Mouse (Mus musculus) intestine, postnatal 0 days (tissue): ENCODE measurements around the gene Gna11. TPM values are rescaled to one million over a fixed set of nuclear protein-coding genes. Genes with fewer than 3 reads are reported as not detected.

Experiments
- ATAC-seq: fragments of 200-750 bp; cut with Nextera tagmentation; 2 replicates; pipeline ENCODE4 v1.8.0; 2017; ENCODE audit warnings: mild to moderate bottlenecking, moderate TSS enrichment, moderate library complexity
- H3K27ac ChIP-seq: fragments of 300-500 bp; sonication (generic); 2 replicates; pipeline ENCODE4 v1.5.1; 2014; ENCODE audit warnings: mild to moderate bottlenecking, low read depth, low read length, moderate library complexity
- H3K27me3 ChIP-seq: fragments of 300-500 bp; sonication (generic); replicated peaks from 2 replicates; pipeline ENCODE4 v1.6.1; 2014; ENCODE audit warnings: low read length, mixed read lengths; ENCODE audit not compliant: control insufficient read depth, insufficient read depth
- H3K36me3 ChIP-seq: fragments of 300-500 bp; sonication (generic); 2 replicates; pipeline ENCODE4 v1.6.1; 2014; ENCODE audit warnings: mild to moderate bottlenecking, moderate library complexity; ENCODE audit not compliant: control insufficient read depth, insufficient read depth
- H3K4me1 ChIP-seq: fragments of 300-500 bp; sonication (generic); replicated peaks from 2 replicates; pipeline ENCODE4 v1.6.1; 2014; ENCODE audit warnings: antibody characterized with exemption, low read length, mixed read lengths; ENCODE audit not compliant: control insufficient read depth, insufficient read depth
- H3K4me2 ChIP-seq: fragments of 300-500 bp; sonication (generic); replicated peaks from 2 replicates; pipeline ENCODE4 v1.6.1; 2014; ENCODE audit warnings: low read depth, mild to moderate bottlenecking, moderate library complexity
- H3K4me3 ChIP-seq: fragments of 300-500 bp; sonication (generic); 2 replicates; pipeline ENCODE4 v1.5.1; 2014; ENCODE audit warnings: low read depth, low read length
- H3K9ac ChIP-seq: fragments of 300-500 bp; sonication (generic); 2 replicates; pipeline ENCODE4 v1.6.1; 2014; ENCODE audit warnings: mild to moderate bottlenecking, low read depth, low read length
- H3K9me3 ChIP-seq: fragments of 300-500 bp; sonication (generic); 2 replicates; pipeline ENCODE4 v1.6.1; 2016; ENCODE audit warnings: mixed run types; ENCODE audit not compliant: control insufficient read depth
- CTCF ChIP-seq: sonication (generic); IDR thresholded peaks from 2 replicates; pipeline ENCODE4 v1.5.1; 2016; ENCODE audit warnings: low read depth, mild to moderate bottlenecking, control low read depth, antibody characterized with exemption, moderate library complexity
- WGBS: fragments of 180-500 bp; shearing (Covaris S2); extraction: QIAGEN DNeasy Blood & Tissue Kit; methylation state at CpG from one replicate; pipeline ENCODE4 v1.1.7; 2014; 5-methylcytosine and 5-hydroxymethylcytosine counted together
- polyA plus RNA-seq: library from polyadenylated mRNA; unstranded; fragments of >200 nt; fragmentation: Nextera tagmentation; extraction: Ambion mirVana; gene quantifications from 2 replicates; pipeline ENCODE4 v1.2.1, GENCODE M21; 2015

The Gna11 gene
- polyA plus RNA-seq, 1 experiment from 2014 or later: 188 TPM

GRCm38 (mm10) chr10:81498316-81499249 is 46.4 kb downstream of the Gna11 start:
- no peak overlapping the region for H3K9ac ChIP-seq

GRCm38 (mm10) chr10:81497401-81498270 is 47.4 kb downstream of the Gna11 start:
- peak overlapping the region; percentile 88; the same call in 1 of the 2 replicates for H3K4me2 ChIP-seq
- no peaks in the 10 kb centered on the region for H3K9me3 ChIP-seq
- H3K36me3 ChIP-seq: peaks cover 12% of the 10 kb centered on the region; the same call in 1 of the 2 replicates
- WGBS: 81% methylated on average over 17 of the region's 17 CpGs
- H3K9ac ChIP-seq: no peak overlapping the region
- H3K4me1 ChIP-seq: peaks cover 21% of the 10 kb centered on the region
- TF ChIP-seq CTCF: no peak
- H3K27ac ChIP-seq: no peak overlapping the region
- no peaks in the 10 kb centered on the region for H3K27me3 ChIP-seq
- H3K4me3 ChIP-seq: no peak overlapping the region
- ATAC-seq: no peak

More at GRCm38 (mm10) chr10:81498316-81499249, 46.4 kb downstream of the Gna11 start:
- Histone ChIP-seq H3K27me3 (0 out of 2 replicates have a peak, but pooled peaks cover 6% of the 10 kb centered on the region), H3K27ac (no peak overlapping the region), H3K9me3 (no peaks in the 10 kb centered on the region), H3K4me2 (no peak overlapping the region), H3K4me3 (no peak overlapping the region), H3K4me1 (peaks cover 21% of the 10 kb centered on the region), H3K36me3 (0 out of 2 replicates have a peak, but pooled peaks cover 4% of the 10 kb centered on the region)
- TF ChIP-seq CTCF: peak; percentile 43
- WGBS: 84% methylated on average over 38 of the region's 38 CpGs
- ATAC-seq: no peak

DNA sequence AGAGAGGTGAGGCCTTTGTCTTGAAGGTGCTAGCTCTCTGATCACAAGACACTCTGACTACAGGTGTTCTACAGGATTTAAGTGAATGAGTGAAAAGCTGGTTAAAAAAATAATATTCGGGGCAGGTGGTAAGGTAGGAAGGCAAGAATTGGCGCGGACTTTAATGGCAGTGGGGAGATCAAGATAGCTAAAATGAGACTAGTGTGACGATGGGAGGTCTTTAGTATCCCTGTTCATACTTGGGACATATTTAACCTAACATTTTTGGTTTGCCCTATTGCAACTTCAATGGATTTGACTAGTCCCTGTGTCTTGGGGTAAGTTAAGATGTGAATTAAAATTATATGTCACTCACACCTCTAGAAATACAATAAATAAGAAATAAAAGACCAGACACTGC is 48.0 kb downstream of the Gna11 start:
- no peak overlapping the region for H3K9ac ChIP-seq
- 23% methylated on average over 4 of the region's 4 CpGs for WGBS
- peak overlapping the region; percentile 80 for H3K4me3 ChIP-seq
- no peak for TF ChIP-seq CTCF
- H3K27me3 ChIP-seq: no peaks in the 10 kb centered on the region
- H3K9me3 ChIP-seq: no peaks in the 10 kb centered on the region
- H3K4me1 ChIP-seq: peaks cover 21% of the 10 kb centered on the region
- ATAC-seq: no peak
- H3K27ac ChIP-seq: no peak overlapping the region
- peaks cover 19% of the 10 kb centered on the region for H3K36me3 ChIP-seq
- peak overlapping the region; percentile 88 for H3K4me2 ChIP-seq

GRCm38 (mm10) chr10:81496264-81496901 is 48.6 kb downstream of the Gna11 start, which contains the start of gene Ncln:
Ncln (minus strand) TSS chr10:81496392.
- peak within 1 kb of the TSS; percentile 84 for H3K9ac ChIP-seq
- H3K36me3 ChIP-seq: peaks cover 25% of the 10 kb centered on the region

DNA sequence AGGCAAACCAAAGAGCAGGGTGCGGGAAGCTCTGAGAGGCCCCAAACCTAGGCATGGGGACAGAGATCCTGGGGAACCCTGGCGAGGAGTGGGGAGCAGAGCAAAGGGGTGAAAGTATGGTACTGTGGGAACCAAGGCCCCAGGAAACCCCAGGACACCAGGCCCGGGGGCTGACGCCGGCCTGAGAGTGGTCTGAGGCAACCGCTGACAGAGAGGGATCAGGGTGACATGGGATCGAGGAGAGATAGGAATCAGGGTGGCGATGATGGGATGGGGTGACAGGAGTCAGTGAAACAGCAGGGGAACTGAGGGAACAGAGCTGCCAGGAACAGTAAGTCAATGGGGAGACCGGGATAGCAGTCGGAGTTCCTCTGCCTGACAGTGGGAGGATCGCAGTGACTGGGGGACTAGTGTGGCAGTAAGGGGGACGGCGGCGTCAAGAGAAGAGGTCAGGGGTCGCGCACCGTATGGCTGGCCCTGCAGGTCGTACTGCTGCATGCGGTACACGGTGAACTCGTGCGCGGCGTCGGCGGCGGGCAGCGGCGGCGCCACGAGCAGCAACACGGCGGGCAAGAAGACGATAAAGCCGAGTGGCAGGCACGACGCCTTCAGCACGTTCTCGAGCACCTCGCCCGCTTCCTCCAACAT is 49.2 kb downstream of the Gna11 start:
- H3K27ac ChIP-seq: peak overlapping the region; percentile 55
- H3K4me2 ChIP-seq: peak overlapping the region; percentile 88
- peak overlapping the region; percentile 80 for H3K4me3 ChIP-seq
- H3K9ac ChIP-seq: peak overlapping the region; percentile 84
- under 1% methylated on average over 40 of the region's 41 CpGs for WGBS
- peak; percentile 2; the same call in 1 of the 2 replicates for ATAC-seq
- peaks cover 31% of the 10 kb centered on the region for H3K36me3 ChIP-seq
- H3K4me1 ChIP-seq: peaks cover 21% of the 10 kb centered on the region
- TF ChIP-seq CTCF: no peak
- no peaks in the 10 kb centered on the region for H3K27me3 ChIP-seq
- no peaks in the 10 kb centered on the region for H3K9me3 ChIP-seq

More at GRCm38 (mm10) chr10:81496264-81496901, 48.6 kb downstream of the Gna11 start, which contains the start of gene Ncln:
- no peak for TF ChIP-seq CTCF
- H3K27ac ChIP-seq: peak within 1 kb of the TSS; percentile 55
- peaks cover 21% of the 10 kb centered on the region for H3K4me1 ChIP-seq
- under 1% methylated on average over 45 of the region's 45 CpGs for WGBS
- peak within 1 kb of the TSS; percentile 80 for H3K4me3 ChIP-seq
- ATAC-seq: peak; percentile 92
- no peaks in the 10 kb centered on the region for H3K9me3 ChIP-seq
- peak within 1 kb of the TSS; percentile 88 for H3K4me2 ChIP-seq
- no peaks in the 10 kb centered on the region for H3K27me3 ChIP-seq
